Mouse (Mus musculus) lung, adult 2 months (tissue): ENCODE results near the gene Nlk.

ENCODE experiments used
- CTCF ChIP-seq: fragments of 200-500 bp; IDR thresholded peaks from 2 replicates; pipeline ENCODE4 v1.5.1; 2011; ENCODE audit warnings: mild to moderate bottlenecking, low read length, control low read depth; ENCODE audit not compliant: insufficient read depth
- POLR2A ChIP-seq: fragments of 200-500 bp; IDR thresholded peaks from 2 replicates; pipeline ENCODE4 v1.6.1; 2011; ENCODE audit warnings: low read depth, mild to moderate bottlenecking, control low read depth, low read length, borderline replicate concordance; ENCODE audit errors: extremely low read depth

DNA sequence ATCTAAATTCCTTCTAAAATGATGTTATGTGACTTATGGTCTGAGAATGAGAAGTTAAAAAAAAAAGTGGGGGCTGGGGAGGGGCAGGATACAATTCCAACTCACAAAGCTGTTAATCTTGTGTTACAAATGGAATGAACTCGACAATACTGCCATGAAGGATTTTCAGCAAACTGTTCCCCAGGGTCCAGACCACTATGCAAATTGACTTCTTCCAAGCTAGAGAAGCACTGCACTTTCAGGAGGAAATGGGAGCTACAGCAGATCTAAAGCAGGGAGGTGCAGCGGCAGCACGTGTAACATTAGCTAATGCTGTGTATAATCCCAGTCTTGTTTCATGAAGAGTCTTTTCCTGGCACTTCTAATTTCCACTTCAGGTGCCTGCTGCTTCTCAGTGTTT, 55.0 kb downstream of the Nlk start:
- TF ChIP-seq CTCF, result no peak
- no peak for TF ChIP-seq POLR2A
